Comparison of ENCODE assay signal across 22 mouse cellular contexts in genomic region chr15:12100912-12101311, GRCm38 (mm10). TPM values are rescaled to one million over a fixed set of nuclear protein-coding genes. Genes with fewer than 3 reads are reported as not detected.
DNase-seq lines count a peak whose midpoint lies in the region; ATAC-seq lines count a peak whose summit lies in the region.
"Had no signal": no experiment of that assay in that cellular context is flagged by ENCODE, and none has a peak within 500 bp of the region (broad histone marks: within the 10 kb centered on the region; RNA-seq: fewer than 3 reads in every experiment).

No protein-coding gene starts in this region.

- no peak overlapping the region for H3K9ac ChIP-seq in lung, embryonic 16.5 days (ENCODE audit: low read length)
- H3K9ac ChIP-seq in kidney, embryonic 14.5 days (ENCODE audit: low read depth, low read length): no peak overlapping the region
- H3K9ac ChIP-seq: forebrain, embryonic 15.5 days; hindbrain, embryonic 12.5 days; kidney, embryonic 15.5 days; liver, embryonic 13.5 days; midbrain, embryonic 15.5 days had no signal

- no peak overlapping the region for H3K4me2 ChIP-seq in lung, embryonic 16.5 days (ENCODE audit: low read depth, low read length)
- H3K4me2 ChIP-seq in kidney, embryonic 14.5 days (replicated peaks; ENCODE audit: low read depth, low read length): no peak overlapping the region
- H3K4me2 ChIP-seq: forebrain, embryonic 15.5 days; hindbrain, embryonic 12.5 days; kidney, embryonic 15.5 days; liver, embryonic 13.5 days; midbrain, embryonic 15.5 days had no signal

- no peaks in the 10 kb centered on the region; the same call in 1 of the 2 replicates for H3K9me3 ChIP-seq in lung, embryonic 16.5 days (ENCODE audit: control insufficient read depth, low read length)
- 0 out of 2 replicates have a peak, but pooled peaks cover 3% of the 10 kb centered on the region for H3K9me3 ChIP-seq in kidney, embryonic 14.5 days (ENCODE audit: control insufficient read depth, low read length)
- H3K9me3 ChIP-seq: forebrain, embryonic 15.5 days; liver, embryonic 13.5 days; midbrain, embryonic 15.5 days had no signal

- peak; percentile 61; the same call in 1 of the 2 replicates for ATAC-seq in lung, embryonic 16.5 days (ENCODE audit: low read depth)
- ATAC-seq in megakaryocyte progenitor cell, adult 5-6 weeks (replicated peaks; ENCODE audit: poor library complexity): 0 out of 2 replicates have a peak, but pooled peaks have one; percentile 26
- ATAC-seq in kidney, embryonic 14.5 days (ENCODE audit: low FRiP score, low TSS enrichment): no peak
- ATAC-seq: activated CD4-positive, CD25-positive, alpha-beta regulatory T cell, adult 4 months; forebrain, embryonic 15.5 days; inflammation-experienced regulatory T-cells, adult 6 months; midbrain, embryonic 15.5 days; Patski had no signal

- H3K27me3 ChIP-seq in lung, embryonic 16.5 days (ENCODE audit: control insufficient read depth, insufficient read depth, low read depth, low read length): no peaks in the 10 kb centered on the region
- H3K27me3 ChIP-seq in kidney, embryonic 14.5 days (ENCODE audit: control insufficient read depth, insufficient read depth, low read length): no peaks in the 10 kb centered on the region
- H3K27me3 ChIP-seq: forebrain, embryonic 15.5 days; hindbrain, embryonic 12.5 days; kidney, embryonic 15.5 days; liver, embryonic 13.5 days; midbrain, embryonic 15.5 days; Patski had no signal

- 48% methylated on average over 5 of the region's 5 CpGs for WGBS in lung, embryonic 16.5 days
- WGBS in kidney, embryonic 14.5 days: 71% methylated on average over 5 of the region's 5 CpGs

- H3K27ac ChIP-seq in lung, embryonic 16.5 days (ENCODE audit: low read length): no peak overlapping the region
- H3K27ac ChIP-seq in kidney, embryonic 14.5 days (ENCODE audit: low read depth, low read length): no peak overlapping the region
- H3K27ac ChIP-seq: forebrain, embryonic 15.5 days; hindbrain, embryonic 12.5 days; kidney, embryonic 15.5 days; left cerebral cortex, adult 2 months; liver, embryonic 13.5 days; midbrain, embryonic 15.5 days had no signal

- no peaks in the 10 kb centered on the region for H3K36me3 ChIP-seq in lung, embryonic 16.5 days (ENCODE audit: control insufficient read depth, insufficient read depth, low read length)
- no peaks in the 10 kb centered on the region for H3K36me3 ChIP-seq in kidney, embryonic 14.5 days (ENCODE audit: control insufficient read depth, insufficient read depth, low read length)
- H3K36me3 ChIP-seq: forebrain, embryonic 15.5 days; hindbrain, embryonic 12.5 days; kidney, embryonic 15.5 days; liver, embryonic 13.5 days; midbrain, embryonic 15.5 days had no signal

- H3K4me1 ChIP-seq in lung, embryonic 16.5 days (replicated peaks; ENCODE audit: control insufficient read depth, insufficient read depth, low read length): no peaks in the 10 kb centered on the region
- H3K4me1 ChIP-seq in kidney, embryonic 14.5 days (ENCODE audit: control insufficient read depth, insufficient read depth, low read length): no peaks in the 10 kb centered on the region
- H3K4me1 ChIP-seq: forebrain, embryonic 15.5 days; hindbrain, embryonic 12.5 days; kidney, embryonic 15.5 days; liver, embryonic 13.5 days; midbrain, embryonic 15.5 days had no signal

- H3K4me3 ChIP-seq in lung, embryonic 16.5 days (ENCODE audit: low read length): no peak overlapping the region
- no peak overlapping the region for H3K4me3 ChIP-seq in kidney, embryonic 14.5 days (ENCODE audit: low read length)
- H3K4me3 ChIP-seq: erythroblast, embryonic 14.5 days; forebrain, embryonic 15.5 days; hindbrain, embryonic 12.5 days; kidney, embryonic 15.5 days; left cerebral cortex, adult 2 months; liver, embryonic 13.5 days; midbrain, embryonic 15.5 days had no signal

- DNase-seq in adrenal gland, postnatal 14 days: peak; percentile 19
- DNase-seq in adrenal gland, postnatal 25 days: no peak
- DNase-seq in lung, adult 18-20 months: no peak
- peak; percentile 53 for DNase-seq in adipocyte (ENCODE audit: low spot score)
- DNase-seq in frontal cortex, postnatal 14 days (ENCODE audit: low spot score in 2 of 2): no peak
- DNase-seq: cerebellum, adult 11 months; cerebellum, postnatal 25 days; liver, embryonic 13.5 days; right cerebral cortex, postnatal 14 days; thymus, postnatal 25 days had no signal

RNA-seq across cellular contexts. Expression of gene Zfr, which starts 16.7 kb away (rescaled TPM):
- 155 and 170 TPM in 2 replicates for total RNA-seq in adrenal gland, postnatal 14 days (2021)
- total RNA-seq in adrenal gland, postnatal 25 days (2021): 145 and 150 TPM in 2 replicates
- polyA plus RNA-seq in lung, embryonic 16.5 days (2015; fragmentation: Nextera tagmentation; extraction: Ambion mirVana): 106 and 109 TPM in 2 replicates
- 141 and 147 TPM in 2 replicates for total RNA-seq in megakaryocyte progenitor cell, adult 5-6 weeks (2015)
- total RNA-seq in megakaryocyte progenitor cell, adult 5-6 weeks (2017): 49.0 and 63.7 TPM in 2 replicates
- polyA plus RNA-seq in kidney, embryonic 14.5 days (2014; fragmentation: Nextera tagmentation; extraction: Ambion mirVana): 83.8 and 154 TPM in 2 replicates

Comparison
In these comparisons a context has a peak if more than half of its experiments do, and no peak if none do; other contexts are left out.
1. DNase-seq: peak in adrenal gland, postnatal 14 days (single experiment) and adipocyte (single experiment); none in adrenal gland, postnatal 25 days (single experiment), lung, adult 18-20 months (0 of 2) and frontal cortex, postnatal 14 days (0 of 2).